In genomic region chr8:11914131-11914530, GRCm38 (mm10) we compare ENCODE assay signal across 16 mouse cellular contexts.
DNase-seq lines count a peak whose midpoint lies in the region; ATAC-seq and TF ChIP-seq lines count a peak whose summit lies in the region.
"Had no signal": no experiment of that assay in that cellular context is flagged by ENCODE, and none has a peak within 500 bp of the region (broad histone marks: within the 10 kb centered on the region; RNA-seq: fewer than 3 reads in every experiment).

No protein-coding gene starts in this region.

- no peaks in the 10 kb centered on the region for H3K9me3 ChIP-seq in neural tube, embryonic 11.5 days (ENCODE audit: control insufficient read depth, low read length)
- no peaks in the 10 kb centered on the region for H3K9me3 ChIP-seq in limb, embryonic 14.5 days (ENCODE audit: control insufficient read depth, low read length)
- H3K9me3 ChIP-seq: limb, embryonic 15.5 days; megakaryocyte, embryonic 14.5 days had no signal

- H3K27ac ChIP-seq in neural tube, embryonic 11.5 days (ENCODE audit: low read depth, low read length), result no peak overlapping the region
- no peak overlapping the region for H3K27ac ChIP-seq in limb, embryonic 14.5 days (replicated peaks; ENCODE audit: low read depth, low read length)

- no peaks in the 10 kb centered on the region for H3K36me3 ChIP-seq in neural tube, embryonic 11.5 days (ENCODE audit: control insufficient read depth, insufficient read depth, low read length)
- no peaks in the 10 kb centered on the region for H3K36me3 ChIP-seq in limb, embryonic 14.5 days (ENCODE audit: control insufficient read depth, insufficient read depth, low read length)
- H3K36me3 ChIP-seq: limb, embryonic 15.5 days had no signal

- no peak overlapping the region for H3K4me3 ChIP-seq in neural tube, embryonic 11.5 days (ENCODE audit: low read depth, low read length)
- no peak overlapping the region for H3K4me3 ChIP-seq in limb, embryonic 14.5 days (replicated peaks; ENCODE audit: low read length)
- H3K4me3 ChIP-seq: megakaryocyte, embryonic 14.5 days had no signal

- H3K27me3 ChIP-seq in neural tube, embryonic 11.5 days (ENCODE audit: control insufficient read depth, insufficient read depth, low read length), result no peaks in the 10 kb centered on the region
- no peaks in the 10 kb centered on the region for H3K27me3 ChIP-seq in limb, embryonic 14.5 days (ENCODE audit: control insufficient read depth, insufficient read depth, low read length)
- H3K27me3 ChIP-seq: limb, embryonic 15.5 days had no signal

- peaks cover 27% of the 10 kb centered on the region for H3K4me1 ChIP-seq in neural tube, embryonic 11.5 days (ENCODE audit: control insufficient read depth, insufficient read depth, low read length)
- peaks cover 23% of the 10 kb centered on the region for H3K4me1 ChIP-seq in limb, embryonic 14.5 days (ENCODE audit: control insufficient read depth, insufficient read depth, low read length)
- H3K4me1 ChIP-seq: megakaryocyte, embryonic 14.5 days had no signal

- peak; percentile 9 for DNase-seq in embryo, embryonic 11 days
- no peak for DNase-seq in embryo, embryonic 9.5 days (ENCODE audit: extremely low spot score)
- DNase-seq in neural tube, embryonic 11.5 days (ENCODE audit: low spot score), result no peak
- no peak for DNase-seq in neural tube, embryonic 10.5 days (ENCODE audit: extremely low spot score, low spot score)
- no peak for DNase-seq in limb, embryonic 14.5 days (ENCODE audit: low spot score)
- DNase-seq in cerebellum, postnatal 14 days, result no peak
- DNase-seq in ovary, adult 18-20 months (ENCODE audit: low spot score), result no peak
- DNase-seq: cerebellum, adult 11-12 months; gastrocnemius, postnatal 10 days; heart, postnatal 14 days; kidney, adult 9 months; lung, adult 2 months had no signal

- no peak for TF ChIP-seq POLR2A in limb, embryonic 14.5 days (IDR thresholded peaks at IDR 0.05; ENCODE audit: borderline replicate concordance, extremely low read depth, insufficient read depth, insufficient read length)

- H3K4me2 ChIP-seq in neural tube, embryonic 11.5 days (ENCODE audit: low read depth), result peak overlapping the region; percentile 2; the same call in 1 of the 2 replicates
- peak overlapping the region; percentile 49 for H3K4me2 ChIP-seq in limb, embryonic 14.5 days (replicated peaks; ENCODE audit: low read depth, low read length, severe bottlenecking)

- ATAC-seq in neural tube, embryonic 11.5 days (ENCODE audit: insufficient read depth, low FRiP score, low TSS enrichment), result no peak
- no peak for ATAC-seq in limb, embryonic 14.5 days (ENCODE audit: low FRiP score, low read depth)
- no peak for ATAC-seq in inflammation-experienced regulatory T-cells, adult 6 months
- ATAC-seq: activated CD4-positive, CD25-positive, alpha-beta regulatory T cell, adult 4 months had no signal

- H3K9ac ChIP-seq in neural tube, embryonic 11.5 days (ENCODE audit: low read length), result no peak overlapping the region
- H3K9ac ChIP-seq in limb, embryonic 14.5 days (ENCODE audit: low read depth, low read length, severe bottlenecking), result no peak overlapping the region
- H3K9ac ChIP-seq: limb, embryonic 15.5 days had no signal

- WGBS in neural tube, embryonic 11.5 days, result 41% methylated on average over 7 of the region's 7 CpGs
- WGBS in limb, embryonic 14.5 days, result 42% methylated on average over 7 of the region's 7 CpGs
